Mouse (Mus musculus) stomach, embryonic 16.5 days (tissue): ENCODE measurements at regions not wholly inside any gene's neighbourhood (a gene's known extent, or its start where the extent isn't known, plus 50 kb on each side); places are given as distances from the start of the nearest gene placed in this dataset.

Experiments used
- ATAC-seq: fragments of 200-750 bp; cut with Nextera tagmentation; 2 replicates; pipeline ENCODE4 v1.8.0; 2017; ENCODE audit warnings: moderate number of reproducible peaks, moderate TSS enrichment; ENCODE audit not compliant: insufficient read depth, low FRiP score
- H3K27ac ChIP-seq: fragments of 300-500 bp; sonication (generic); 2 replicates; pipeline ENCODE4 v1.5.1; 2014; ENCODE audit warnings: low read length
- H3K27me3 ChIP-seq: fragments of 300-500 bp; sonication (generic); 2 replicates; pipeline ENCODE4 v1.6.1; 2014; ENCODE audit warnings: low read length, control low read depth, mixed read lengths; ENCODE audit not compliant: control insufficient read depth, insufficient read depth
- H3K36me3 ChIP-seq: fragments of 300-500 bp; sonication (generic); 2 replicates; pipeline ENCODE4 v1.6.1; 2014; ENCODE audit warnings: low read length; ENCODE audit not compliant: control insufficient read depth, insufficient read depth
- H3K4me1 ChIP-seq: fragments of 300-500 bp; sonication (generic); 2 replicates; pipeline ENCODE4 v1.6.1; 2014; ENCODE audit warnings: low read length, control low read depth, mixed read lengths; ENCODE audit not compliant: control insufficient read depth, insufficient read depth
- H3K4me2 ChIP-seq: fragments of 300-500 bp; sonication (generic); 2 replicates; pipeline ENCODE4 v1.6.1; 2014; ENCODE audit warnings: low read depth, low read length, mixed read lengths
- H3K4me3 ChIP-seq: fragments of 300-500 bp; sonication (generic); replicated peaks from 2 replicates; pipeline ENCODE4 v1.5.1; 2014; ENCODE audit warnings: mild to moderate bottlenecking, low read length
- H3K9ac ChIP-seq: fragments of 300-500 bp; sonication (generic); 2 replicates; pipeline ENCODE4 v1.6.1; 2014; ENCODE audit warnings: low read length
- H3K9me3 ChIP-seq: fragments of 300-500 bp; sonication (generic); replicated peaks from 2 replicates; pipeline ENCODE4 v1.6.1; 2016; ENCODE audit warnings: low read length, control low read depth; ENCODE audit not compliant: control insufficient read depth
- WGBS: fragments of 180-500 bp; shearing (Covaris S2); extraction: QIAGEN DNeasy Blood & Tissue Kit; methylation state at CpG from one replicate; pipeline ENCODE4 v1.1.7; 2014; 5-methylcytosine and 5-hydroxymethylcytosine counted together

- no peaks in the 10 kb centered on the region for H3K4me1 ChIP-seq
- H3K9me3 ChIP-seq, result no peaks in the 10 kb centered on the region
- no peak for ATAC-seq
- H3K4me3 ChIP-seq, result no peak overlapping the region
- no peak overlapping the region for H3K9ac ChIP-seq
- no peaks in the 10 kb centered on the region for H3K36me3 ChIP-seq
- H3K27ac ChIP-seq, result no peak overlapping the region
- WGBS, result 92% methylated on average over 5 of the region's 5 CpGs
- no peaks in the 10 kb centered on the region for H3K27me3 ChIP-seq
- H3K4me2 ChIP-seq, result no peak overlapping the region
Measured at GRCm38 (mm10) chr14:46627690-46628089, 132.7 kb upstream of the Cdkn3 start.

GRCm38 (mm10) chr14:46625760-46626159 lies 134.6 kb upstream of the Cdkn3 start:
- Histone ChIP-seq H3K4me3 (no peak overlapping the region), H3K27me3 (no peaks in the 10 kb centered on the region), H3K9ac (no peak overlapping the region), H3K9me3 (no peaks in the 10 kb centered on the region), H3K4me1 (no peaks in the 10 kb centered on the region), H3K27ac (no peak overlapping the region), H3K36me3 (no peaks in the 10 kb centered on the region), H3K4me2 (no peak overlapping the region)
- ATAC-seq, result no peak
- 77% methylated on average over 7 of the region's 7 CpGs for WGBS

DNA sequence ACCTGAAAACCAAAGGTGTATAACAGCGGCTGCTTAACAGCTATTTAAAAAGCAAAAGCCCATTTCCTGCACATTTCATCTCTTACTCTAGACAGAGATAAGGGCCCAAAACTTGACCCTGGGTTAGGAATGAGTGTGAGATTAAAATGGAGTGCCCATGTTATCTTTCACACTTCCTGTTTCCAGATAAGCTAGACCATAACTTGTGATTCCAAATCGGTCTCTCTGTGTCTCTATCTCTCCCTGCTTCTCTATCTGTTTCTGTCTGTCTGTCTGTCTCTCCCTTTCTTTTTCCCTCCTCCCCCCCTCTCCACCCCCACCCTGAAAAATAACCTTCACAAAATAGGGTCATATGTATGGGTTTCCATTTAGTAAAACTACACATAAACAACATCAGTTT lies 136.7 kb upstream of the Cdkn3 start:
- Histone ChIP-seq H3K4me3 (no peak overlapping the region), H3K9me3 (no peaks in the 10 kb centered on the region), H3K4me1 (no peaks in the 10 kb centered on the region), H3K27ac (no peak overlapping the region), H3K4me2 (no peak overlapping the region), H3K36me3 (no peaks in the 10 kb centered on the region), H3K9ac (no peak overlapping the region), H3K27me3 (no peaks in the 10 kb centered on the region)
- ATAC-seq, result no peak
- 32% methylated on average over 2 of the region's 2 CpGs for WGBS

- Histone ChIP-seq H3K27me3 (no peaks in the 10 kb centered on the region), H3K9ac (no peak overlapping the region), H3K9me3 (no peaks in the 10 kb centered on the region), H3K27ac (no peak overlapping the region), H3K4me2 (no peak overlapping the region), H3K4me3 (no peak overlapping the region), H3K4me1 (no peaks in the 10 kb centered on the region), H3K36me3 (no peaks in the 10 kb centered on the region)
- ATAC-seq, result no peak
- 87% methylated on average over 9 of the region's 9 CpGs for WGBS
Measured at GRCm38 (mm10) chr14:46616030-46616429, 144.3 kb upstream of the Cdkn3 start.

- Histone ChIP-seq H3K9me3 (no peaks in the 10 kb centered on the region), H3K4me3 (no peak overlapping the region), H3K4me2 (no peak overlapping the region), H3K27me3 (no peaks in the 10 kb centered on the region), H3K9ac (no peak overlapping the region), H3K27ac (no peak overlapping the region), H3K36me3 (no peaks in the 10 kb centered on the region), H3K4me1 (no peaks in the 10 kb centered on the region)
- ATAC-seq, result no peak
- 72% methylated on average over 4 of the region's 4 CpGs for WGBS
Measured at GRCm38 (mm10) chr14:46614936-46615335, 145.4 kb upstream of the Cdkn3 start.

GRCm38 (mm10) chr14:46613748-46614147 lies 146.6 kb upstream of the Cdkn3 start:
- Histone ChIP-seq H3K9me3 (no peaks in the 10 kb centered on the region), H3K4me1 (no peaks in the 10 kb centered on the region), H3K27ac (no peak overlapping the region), H3K4me3 (no peak overlapping the region), H3K36me3 (no peaks in the 10 kb centered on the region), H3K9ac (no peak overlapping the region), H3K27me3 (no peaks in the 10 kb centered on the region), H3K4me2 (no peak overlapping the region)
- WGBS, result 44% methylated on average over 4 of the region's 4 CpGs
- no peak for ATAC-seq

DNA sequence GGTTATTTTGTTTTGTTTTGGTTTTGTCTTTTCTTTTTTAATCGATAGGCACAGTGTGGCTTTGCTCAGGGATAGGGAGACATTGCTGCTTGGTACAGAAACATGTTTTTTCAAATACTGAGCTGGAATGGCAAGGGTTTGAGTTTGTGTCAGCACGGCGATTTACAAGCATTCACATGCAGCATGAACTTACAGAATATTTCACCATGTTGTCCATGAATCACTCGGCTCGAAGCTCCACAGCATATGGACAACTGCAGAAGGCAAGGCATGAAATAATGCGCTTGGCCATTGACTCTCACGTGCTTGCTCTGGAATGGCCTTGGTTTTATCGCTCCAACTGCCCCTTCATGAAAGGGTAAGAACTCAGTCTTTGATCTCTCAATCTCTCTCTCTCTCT lies 147.1 kb upstream of the Cdkn3 start:
- Histone ChIP-seq H3K27me3 (no peaks in the 10 kb centered on the region), H3K36me3 (no peaks in the 10 kb centered on the region)

GRCm38 (mm10) chr14:46612584-46612983 lies 147.8 kb upstream of the Cdkn3 start:
- H3K27ac ChIP-seq, result no peak overlapping the region
- WGBS, result 42% methylated on average over 9 of the region's 9 CpGs

More for the DNA sequence above, 147.1 kb upstream of the Cdkn3 start:
- no peak for ATAC-seq
- Histone ChIP-seq H3K4me2 (no peak overlapping the region), H3K4me3 (no peak overlapping the region), H3K9ac (no peak overlapping the region), H3K27ac (no peak overlapping the region), H3K9me3 (no peaks in the 10 kb centered on the region), H3K4me1 (no peaks in the 10 kb centered on the region)
- WGBS, result 69% methylated on average over 8 of the region's 8 CpGs

GRCm38 (mm10) chr14:46610926-46611325 lies 149.4 kb upstream of the Cdkn3 start:
- no peak for ATAC-seq
- no peak overlapping the region for H3K9ac ChIP-seq
- H3K4me1 ChIP-seq, result no peaks in the 10 kb centered on the region
- WGBS, result 90% methylated on average over 5 of the region's 5 CpGs
- no peaks in the 10 kb centered on the region for H3K9me3 ChIP-seq
- H3K4me2 ChIP-seq, result no peak overlapping the region
- no peaks in the 10 kb centered on the region for H3K36me3 ChIP-seq
- no peak overlapping the region for H3K4me3 ChIP-seq
- no peaks in the 10 kb centered on the region for H3K27me3 ChIP-seq
- H3K27ac ChIP-seq, result no peak overlapping the region

More at GRCm38 (mm10) chr14:46612584-46612983, 147.8 kb upstream of the Cdkn3 start:
- no peaks in the 10 kb centered on the region for H3K36me3 ChIP-seq
- H3K27me3 ChIP-seq, result no peaks in the 10 kb centered on the region
- no peak for ATAC-seq
- H3K4me3 ChIP-seq, result no peak overlapping the region
- H3K9ac ChIP-seq, result no peak overlapping the region
- H3K4me2 ChIP-seq, result no peak overlapping the region
- no peaks in the 10 kb centered on the region for H3K9me3 ChIP-seq
- H3K4me1 ChIP-seq, result no peaks in the 10 kb centered on the region
